Mouse (Mus musculus): Measurements from ENCODE around the gene Platr17. TPM values are rescaled to one million over a fixed set of nuclear protein-coding genes. Genes with fewer than 3 reads are reported as not detected.
"Not testable (repeated sequence)": the region's sequence is repeated elsewhere in the genome, so short reads cannot be mapped to it uniquely, and the experiment has no call there.

The Platr17 gene
- polyA plus RNA-seq, 1 experiment from 2014 or later: 0.79 TPM

GRCm38 (mm10) chr17:33900281-33900988 lies 4.5 kb upstream of the Platr17 start:
- H3K4me2 ChIP-seq (ENCODE audit: low read depth, low read length): no peak overlapping the region
- 73% methylated on average over 7 of the region's 7 CpGs for WGBS
- H3K36me3 ChIP-seq (ENCODE audit: control insufficient read depth, insufficient read depth, low read length): no peaks in the 10 kb centered on the region
- H3K4me3 ChIP-seq (ENCODE audit: low read depth, low read length): no peak overlapping the region
- no peak for ATAC-seq (ENCODE audit: low read depth)
- H3K4me1 ChIP-seq (ENCODE audit: control insufficient read depth, insufficient read depth, low read length): no peaks in the 10 kb centered on the region
- H3K9me3 ChIP-seq (ENCODE audit: control insufficient read depth, low read length): no peaks in the 10 kb centered on the region
- H3K27ac ChIP-seq (ENCODE audit: low read depth, low read length): no peak overlapping the region
- no peaks in the 10 kb centered on the region for H3K27me3 ChIP-seq (ENCODE audit: control insufficient read depth, insufficient read depth, low read length)
- H3K9ac ChIP-seq (replicated peaks; ENCODE audit: low read depth, low read length): no peak overlapping the region

GRCm38 (mm10) chr17:33900989-33901314 lies 4.0 kb upstream of the Platr17 start:
- H3K27ac ChIP-seq (ENCODE audit: low read depth, low read length): no peak overlapping the region
- H3K9ac ChIP-seq (replicated peaks; ENCODE audit: low read depth, low read length): no peak overlapping the region
- H3K27me3 ChIP-seq (ENCODE audit: control insufficient read depth, insufficient read depth, low read length): no peaks in the 10 kb centered on the region
- H3K4me2 ChIP-seq (ENCODE audit: low read depth, low read length): no peak overlapping the region
- no peak for ATAC-seq (ENCODE audit: low read depth)
- H3K4me1 ChIP-seq (ENCODE audit: control insufficient read depth, insufficient read depth, low read length): no peaks in the 10 kb centered on the region
- WGBS: 91% methylated on average over 4 of the region's 4 CpGs
- no peaks in the 10 kb centered on the region for H3K36me3 ChIP-seq (ENCODE audit: control insufficient read depth, insufficient read depth, low read length)
- H3K9me3 ChIP-seq (ENCODE audit: control insufficient read depth, low read length): no peaks in the 10 kb centered on the region
- no peak overlapping the region for H3K4me3 ChIP-seq (ENCODE audit: low read depth, low read length)

- 48% methylated on average over 4 of the region's 4 CpGs for WGBS
- Histone ChIP-seq H3K4me2 (ENCODE audit: low read depth, low read length) (no peak overlapping the region), H3K27me3 (ENCODE audit: control insufficient read depth, insufficient read depth, low read length) (no peaks in the 10 kb centered on the region), H3K36me3 (ENCODE audit: control insufficient read depth, insufficient read depth, low read length) (no peaks in the 10 kb centered on the region), H3K9me3 (ENCODE audit: control insufficient read depth, low read length) (no peaks in the 10 kb centered on the region), H3K4me1 (ENCODE audit: control insufficient read depth, insufficient read depth, low read length) (no peaks in the 10 kb centered on the region), H3K9ac (replicated peaks; ENCODE audit: low read depth, low read length) (no peak overlapping the region), H3K4me3 (ENCODE audit: low read depth, low read length) (no peak overlapping the region), H3K27ac (ENCODE audit: low read depth, low read length) (no peak overlapping the region)
- ATAC-seq (ENCODE audit: low read depth): no peak
Measured at GRCm38 (mm10) chr17:33901653-33902052, 3.3 kb upstream of the Platr17 start.

GRCm38 (mm10) chr17:33902079-33902478 lies 2.9 kb upstream of the Platr17 start:
- H3K9ac ChIP-seq (replicated peaks; ENCODE audit: low read depth, low read length): no peak overlapping the region
- no peaks in the 10 kb centered on the region for H3K27me3 ChIP-seq (ENCODE audit: control insufficient read depth, insufficient read depth, low read length)
- H3K4me1 ChIP-seq (ENCODE audit: control insufficient read depth, insufficient read depth, low read length): no peaks in the 10 kb centered on the region
- WGBS: 51% methylated on average over 4 of the region's 4 CpGs
- H3K9me3 ChIP-seq (ENCODE audit: control insufficient read depth, low read length): no peaks in the 10 kb centered on the region
- H3K4me2 ChIP-seq (ENCODE audit: low read depth, low read length): no peak overlapping the region
- H3K27ac ChIP-seq (ENCODE audit: low read depth, low read length): no peak overlapping the region
- no peak overlapping the region for H3K4me3 ChIP-seq (ENCODE audit: low read depth, low read length)
- H3K36me3 ChIP-seq (ENCODE audit: control insufficient read depth, insufficient read depth, low read length): no peaks in the 10 kb centered on the region
- ATAC-seq (ENCODE audit: low read depth): no peak

GRCm38 (mm10) chr17:33902491-33902890 lies 2.4 kb upstream of the Platr17 start:
- WGBS: 90% methylated on average over 7 of the region's 7 CpGs
- H3K27me3 ChIP-seq (ENCODE audit: control insufficient read depth, insufficient read depth, low read length): no peaks in the 10 kb centered on the region

GRCm38 (mm10) chr17:33903911-33904651 lies 854 bp upstream of the Platr17 start:
- not testable (repeated sequence) for H3K4me2 ChIP-seq (ENCODE audit: low read depth, low read length); H3K27ac ChIP-seq (ENCODE audit: low read depth, low read length); H3K9ac ChIP-seq (replicated peaks; ENCODE audit: low read depth, low read length); H3K36me3 ChIP-seq (ENCODE audit: control insufficient read depth, insufficient read depth, low read length); H3K4me1 ChIP-seq (ENCODE audit: control insufficient read depth, insufficient read depth, low read length); H3K9me3 ChIP-seq (ENCODE audit: control insufficient read depth, low read length); H3K4me3 ChIP-seq (ENCODE audit: low read depth, low read length); ATAC-seq (ENCODE audit: low read depth); H3K27me3 ChIP-seq (ENCODE audit: control insufficient read depth, insufficient read depth, low read length)
- WGBS: 74% methylated on average over 6 of the region's 6 CpGs

More at GRCm38 (mm10) chr17:33902491-33902890, 2.4 kb upstream of the Platr17 start:
- Histone ChIP-seq H3K4me2 (ENCODE audit: low read depth, low read length) (no peak overlapping the region), H3K9me3 (ENCODE audit: control insufficient read depth, low read length) (no peaks in the 10 kb centered on the region), H3K27ac (ENCODE audit: low read depth, low read length) (no peak overlapping the region), H3K9ac (replicated peaks; ENCODE audit: low read depth, low read length) (no peak overlapping the region), H3K4me3 (ENCODE audit: low read depth, low read length) (no peak overlapping the region), H3K36me3 (ENCODE audit: control insufficient read depth, insufficient read depth, low read length) (no peaks in the 10 kb centered on the region), H3K4me1 (ENCODE audit: control insufficient read depth, insufficient read depth, low read length) (no peaks in the 10 kb centered on the region)
- no peak for ATAC-seq (ENCODE audit: low read depth)

- WGBS: under 1% methylated on average over 43 of the region's 44 CpGs
- no peaks in the 10 kb centered on the region for H3K9me3 ChIP-seq (ENCODE audit: control insufficient read depth, low read length)
- H3K4me3 ChIP-seq (ENCODE audit: low read depth, low read length): peak overlapping the region; percentile 83
- peak overlapping the region; percentile 78 for H3K27ac ChIP-seq (ENCODE audit: low read depth, low read length)
- peak overlapping the region; percentile 58 for H3K4me2 ChIP-seq (ENCODE audit: low read depth, low read length)
- ATAC-seq (ENCODE audit: low read depth): peak; percentile 13
- peak overlapping the region; percentile 84 for H3K9ac ChIP-seq (replicated peaks; ENCODE audit: low read depth, low read length)
- peaks cover 19% of the 10 kb centered on the region for H3K36me3 ChIP-seq (ENCODE audit: control insufficient read depth, insufficient read depth, low read length)
- peaks cover 14% of the 10 kb centered on the region; the same call in 1 of the 2 replicates for H3K4me1 ChIP-seq (ENCODE audit: control insufficient read depth, insufficient read depth, low read length)
- H3K27me3 ChIP-seq (ENCODE audit: control insufficient read depth, insufficient read depth, low read length): no peaks in the 10 kb centered on the region
Measured at GRCm38 (mm10) chr17:33908331-33909076, 3.6 kb downstream of the Platr17 start.

GRCm38 (mm10) chr17:33909077-33909868 lies 4.3 kb downstream of the Platr17 start, which contains the start of gene Daxx:
TSS of gene Daxx (plus strand) at chr17:33909414.
- ATAC-seq (ENCODE audit: low read depth): peak; percentile 96
- Histone ChIP-seq H3K27me3 (ENCODE audit: control insufficient read depth, insufficient read depth, low read length) (no peaks in the 10 kb centered on the region), H3K36me3 (ENCODE audit: control insufficient read depth, insufficient read depth, low read length) (peaks cover 26% of the 10 kb centered on the region), H3K27ac (ENCODE audit: low read depth, low read length) (peak within 1 kb of the TSS; percentile 78), H3K9ac (replicated peaks; ENCODE audit: low read depth, low read length) (peak within 1 kb of the TSS; percentile 84), H3K4me1 (ENCODE audit: control insufficient read depth, insufficient read depth, low read length) (peaks cover 14% of the 10 kb centered on the region; the same call in 1 of the 2 replicates), H3K4me3 (ENCODE audit: low read depth, low read length) (peak within 1 kb of the TSS; percentile 83), H3K4me2 (ENCODE audit: low read depth, low read length) (peak within 1 kb of the TSS; percentile 58), H3K9me3 (ENCODE audit: control insufficient read depth, low read length) (no peaks in the 10 kb centered on the region)
- under 1% methylated on average over 61 of the region's 68 CpGs for WGBS
